Comparison of ENCODE assay signal across 9 mouse cellular contexts in genomic region chr6:52179690-52180089, GRCm38 (mm10). TPM values are rescaled to one million over a fixed set of nuclear protein-coding genes. Genes with fewer than 3 reads are reported as not detected.
DNase-seq lines count a peak whose midpoint lies in the region; ATAC-seq and TF ChIP-seq lines count a peak whose summit lies in the region.
"Had no signal": no experiment of that assay in that cellular context is flagged by ENCODE, and none has a peak within 500 bp of the region (broad histone marks: within the 10 kb centered on the region; RNA-seq: fewer than 3 reads in every experiment).

No protein-coding gene starts in this region.

- no peak overlapping the region for H3K4me2 ChIP-seq in forebrain, embryonic 11.5 days (ENCODE audit: low read depth, low read length, severe bottlenecking)
- H3K4me2 ChIP-seq in forebrain, postnatal 0 days (ENCODE audit: low read depth) = no peak overlapping the region
- H3K4me2 ChIP-seq in lung, embryonic 16.5 days (ENCODE audit: low read depth, low read length) = peak overlapping the region; percentile 57
- H3K4me2 ChIP-seq in liver, embryonic 14.5 days (ENCODE audit: low read depth) = peak overlapping the region; percentile 11

- H3K4me3 ChIP-seq in forebrain, embryonic 11.5 days (ENCODE audit: low read depth, low read length) = no peak overlapping the region
- no peak overlapping the region for H3K4me3 ChIP-seq in forebrain, postnatal 0 days (ENCODE audit: low read depth, low read length)
- H3K4me3 ChIP-seq in lung, embryonic 16.5 days (ENCODE audit: low read length) = peak overlapping the region; percentile 65
- H3K4me3 ChIP-seq in liver, embryonic 14.5 days (ENCODE audit: insufficient read depth in 1 of 2, low read depth in 2 of 2, low read length in 2 of 2) = peak overlapping the region; percentile 2 to 21; a peak in 2 of 4 replicates

- H3K9ac ChIP-seq in forebrain, embryonic 11.5 days (ENCODE audit: low read length) = no peak overlapping the region
- H3K9ac ChIP-seq in forebrain, postnatal 0 days = no peak overlapping the region
- H3K9ac ChIP-seq in lung, embryonic 16.5 days (ENCODE audit: low read length) = peak overlapping the region; percentile 75
- H3K9ac ChIP-seq in liver, embryonic 14.5 days (replicated peaks) = no peak overlapping the region

- no peak for TF ChIP-seq EP300 in liver, embryonic 14.5 days (IDR thresholded peaks at IDR 0.05; ENCODE audit: low read depth)

- 0% methylated on average over 10 of the region's 10 CpGs for WGBS in forebrain, embryonic 11.5 days
- 2% methylated on average over 10 of the region's 10 CpGs for WGBS in forebrain, postnatal 0 days
- WGBS in lung, embryonic 16.5 days = under 1% methylated on average over 10 of the region's 10 CpGs
- 8% methylated on average over 10 of the region's 10 CpGs for WGBS in liver, embryonic 14.5 days (ENCODE audit: insufficient replicate concordance)

- no peak for ATAC-seq in forebrain, embryonic 11.5 days (replicated peaks; ENCODE audit: low FRiP score)
- no peak for ATAC-seq in forebrain, postnatal 0 days
- 0 out of 2 replicates have a peak, but pooled peaks have one; percentile 9 for ATAC-seq in lung, embryonic 16.5 days (ENCODE audit: low read depth)
- ATAC-seq in liver, embryonic 14.5 days (ENCODE audit: insufficient read depth) = no peak
- no peak for ATAC-seq in cerebellum, adult (ENCODE audit: insufficient number of reproducible peaks, low FRiP score, low TSS enrichment)

- no peak overlapping the region for H3K27ac ChIP-seq in forebrain, embryonic 11.5 days (ENCODE audit: low read depth, low read length)
- no peak overlapping the region for H3K27ac ChIP-seq in forebrain, postnatal 0 days (ENCODE audit: low read depth, low read length)
- peak overlapping the region; percentile 97 for H3K27ac ChIP-seq in lung, embryonic 16.5 days (ENCODE audit: low read length)
- no peak overlapping the region for H3K27ac ChIP-seq in liver, embryonic 14.5 days

- H3K27me3 ChIP-seq in forebrain, embryonic 11.5 days (ENCODE audit: control insufficient read depth, insufficient read depth, low read length) = peaks cover 100% of the 10 kb centered on the region
- H3K27me3 ChIP-seq in forebrain, postnatal 0 days (ENCODE audit: insufficient read depth, low read length) = peaks cover 96% of the 10 kb centered on the region
- peaks cover 41% of the 10 kb centered on the region for H3K27me3 ChIP-seq in lung, embryonic 16.5 days (ENCODE audit: control insufficient read depth, insufficient read depth, low read depth, low read length)
- peaks cover 67% of the 10 kb centered on the region for H3K27me3 ChIP-seq in liver, embryonic 14.5 days (ENCODE audit: control insufficient read depth, insufficient read depth, low read length)

- no peak for TF ChIP-seq CTCF in forebrain, postnatal 0 days (IDR thresholded peaks at IDR 0.05; ENCODE audit: low read depth)
- no peak for TF ChIP-seq CTCF in liver, embryonic 14.5 days (IDR thresholded peaks at IDR 0.05; ENCODE audit: low read depth)

- H3K4me1 ChIP-seq in forebrain, embryonic 11.5 days (replicated peaks; ENCODE audit: control insufficient read depth, insufficient read depth, low read length) = no peaks in the 10 kb centered on the region
- no peaks in the 10 kb centered on the region for H3K4me1 ChIP-seq in forebrain, postnatal 0 days (ENCODE audit: insufficient read depth)
- peaks cover 26% of the 10 kb centered on the region for H3K4me1 ChIP-seq in lung, embryonic 16.5 days (replicated peaks; ENCODE audit: control insufficient read depth, insufficient read depth, low read length)
- 0 out of 4 replicates have a peak, but pooled peaks cover 0 to 3% of the 10 kb centered on the region in 2 experiments for H3K4me1 ChIP-seq in liver, embryonic 14.5 days (replicated peaks; ENCODE audit: control insufficient read depth in 2 of 2, insufficient read depth in 2 of 2, low read length in 1 of 2)

- H3K36me3 ChIP-seq in forebrain, embryonic 11.5 days (ENCODE audit: control insufficient read depth, insufficient read depth, low read length) = no peaks in the 10 kb centered on the region
- no peaks in the 10 kb centered on the region for H3K36me3 ChIP-seq in forebrain, postnatal 0 days (ENCODE audit: insufficient read depth)
- no peaks in the 10 kb centered on the region for H3K36me3 ChIP-seq in lung, embryonic 16.5 days (ENCODE audit: control insufficient read depth, insufficient read depth, low read length)
- H3K36me3 ChIP-seq in liver, embryonic 14.5 days (replicated peaks; ENCODE audit: control insufficient read depth, insufficient read depth, low read depth) = no peaks in the 10 kb centered on the region

- DNase-seq in forebrain, embryonic 11.5 days (ENCODE audit: low spot score) = peak; percentile 48
- DNase-seq in forebrain, postnatal 0 days = no peak
- DNase-seq in lung, adult 18-20 months = no peak
- DNase-seq in liver, embryonic 14.5 days (ENCODE audit: low read depth in 3 of 3, low spot score in 3 of 3) = no peak
- DNase-seq in urinary bladder, adult 2 months (ENCODE audit: low spot score) = no peak
- DNase-seq in c-Kit-positive CD71-positive TER-119-positive erythroid progenitor cells, embryonic 14.5 days (ENCODE audit: low spot score) = no peak

- no peaks in the 10 kb centered on the region for H3K9me3 ChIP-seq in forebrain, embryonic 11.5 days (ENCODE audit: control insufficient read depth, low read length)
- no peaks in the 10 kb centered on the region for H3K9me3 ChIP-seq in forebrain, postnatal 0 days (ENCODE audit: low read length)
- no peaks in the 10 kb centered on the region for H3K9me3 ChIP-seq in lung, embryonic 16.5 days (ENCODE audit: control insufficient read depth, low read length)
- no peaks in the 10 kb centered on the region for H3K9me3 ChIP-seq in liver, embryonic 14.5 days (ENCODE audit: control insufficient read depth, low read length)

RNA-seq across cellular contexts. Expression of gene 5730596B20Rik, which starts 2.4 kb away (rescaled TPM):
- not detected in 2 replicates for polyA plus RNA-seq in forebrain, embryonic 11.5 days (2014; fragmentation: Nextera tagmentation; extraction: Ambion mirVana)
- not detected in 2 replicates for total RNA-seq in forebrain, postnatal 0 days (2014; rRNA removed)
- polyA plus RNA-seq in forebrain, postnatal 0 days (2015; fragmentation: Nextera tagmentation; extraction: Ambion mirVana) = not detected in 2 replicates
- polyA plus RNA-seq in lung, embryonic 16.5 days (2015; fragmentation: Nextera tagmentation; extraction: Ambion mirVana) = 2.4 and 2.5 TPM in 2 replicates
- polyA plus RNA-seq in liver, embryonic 14.5 days (2012; rRNA removed) = 0.03 and 0.04 TPM in 2 replicates
- 0.03 TPM in 1 of 2 replicates, not detected in the other for polyA plus RNA-seq in liver, embryonic 14.5 days (2014; fragmentation: Nextera tagmentation; extraction: Ambion mirVana)
- 0.04 and 0.07 TPM in 2 replicates for polyA plus RNA-seq in urinary bladder, adult 2 months (2012; rRNA removed)
- total RNA-seq: left cerebral cortex, postnatal 36 days had no signal

RNA-seq across cellular contexts. Expression of gene Hoxa4, which starts 11.9 kb away (rescaled TPM):
- not detected in 2 replicates for polyA plus RNA-seq in forebrain, embryonic 11.5 days (2014; fragmentation: Nextera tagmentation; extraction: Ambion mirVana)
- total RNA-seq in forebrain, postnatal 0 days (2014; rRNA removed) = not detected in 2 replicates
- not detected in 2 replicates for polyA plus RNA-seq in forebrain, postnatal 0 days (2015; fragmentation: Nextera tagmentation; extraction: Ambion mirVana)
- polyA plus RNA-seq in lung, embryonic 16.5 days (2015; fragmentation: Nextera tagmentation; extraction: Ambion mirVana) = 2.4 and 2.7 TPM in 2 replicates
- polyA plus RNA-seq in liver, embryonic 14.5 days (2012; rRNA removed) = 0.25 and 0.26 TPM in 2 replicates
- 0.09 and 0.14 TPM in 2 replicates for polyA plus RNA-seq in liver, embryonic 14.5 days (2014; fragmentation: Nextera tagmentation; extraction: Ambion mirVana)
- 0.61 and 0.62 TPM in 2 replicates for polyA plus RNA-seq in urinary bladder, adult 2 months (2012; rRNA removed)
- total RNA-seq: left cerebral cortex, postnatal 36 days had no signal

RNA-seq across cellular contexts. Expression of gene Hoxa2, which starts 15.1 kb away (rescaled TPM):
- not detected in 2 replicates for polyA plus RNA-seq in forebrain, embryonic 11.5 days (2014; fragmentation: Nextera tagmentation; extraction: Ambion mirVana)
- total RNA-seq in forebrain, postnatal 0 days (2014; rRNA removed) = not detected in 2 replicates
- not detected in 2 replicates for polyA plus RNA-seq in forebrain, postnatal 0 days (2015; fragmentation: Nextera tagmentation; extraction: Ambion mirVana)
- 9.5 and 10.2 TPM in 2 replicates for polyA plus RNA-seq in lung, embryonic 16.5 days (2015; fragmentation: Nextera tagmentation; extraction: Ambion mirVana)
- 0.26 and 0.30 TPM in 2 replicates for polyA plus RNA-seq in liver, embryonic 14.5 days (2012; rRNA removed)
- polyA plus RNA-seq in liver, embryonic 14.5 days (2014; fragmentation: Nextera tagmentation; extraction: Ambion mirVana) = 0.14 and 0.33 TPM in 2 replicates
- 1.3 and 1.9 TPM in 2 replicates for polyA plus RNA-seq in urinary bladder, adult 2 months (2012; rRNA removed)
- total RNA-seq: left cerebral cortex, postnatal 36 days had no signal

RNA-seq across cellular contexts. Expression of gene Hoxa1, which starts 21.6 kb away (rescaled TPM):
- polyA plus RNA-seq in forebrain, embryonic 11.5 days (2014; fragmentation: Nextera tagmentation; extraction: Ambion mirVana) = 0.43 TPM in 1 of 2 replicates, not detected in the other
- 0.10 TPM in 1 of 2 replicates, not detected in the other for total RNA-seq in forebrain, postnatal 0 days (2014; rRNA removed)
- not detected in 2 replicates for polyA plus RNA-seq in forebrain, postnatal 0 days (2015; fragmentation: Nextera tagmentation; extraction: Ambion mirVana)
- polyA plus RNA-seq in lung, embryonic 16.5 days (2015; fragmentation: Nextera tagmentation; extraction: Ambion mirVana) = 1.4 and 1.6 TPM in 2 replicates
- 0.21 and 0.33 TPM in 2 replicates for polyA plus RNA-seq in liver, embryonic 14.5 days (2012; rRNA removed)
- 0.40 and 0.47 TPM in 2 replicates for polyA plus RNA-seq in liver, embryonic 14.5 days (2014; fragmentation: Nextera tagmentation; extraction: Ambion mirVana)
- 0.73 and 0.83 TPM in 2 replicates for polyA plus RNA-seq in urinary bladder, adult 2 months (2012; rRNA removed)
- total RNA-seq: left cerebral cortex, postnatal 36 days had no signal

RNA-seq across cellular contexts. Expression of gene Hoxa5, which starts 24.7 kb away (rescaled TPM):
- polyA plus RNA-seq in forebrain, embryonic 11.5 days (2014; fragmentation: Nextera tagmentation; extraction: Ambion mirVana) = not detected in 2 replicates
- total RNA-seq in forebrain, postnatal 0 days (2014; rRNA removed) = not detected in 2 replicates
- not detected in 2 replicates for polyA plus RNA-seq in forebrain, postnatal 0 days (2015; fragmentation: Nextera tagmentation; extraction: Ambion mirVana)
- 32.3 and 36.3 TPM in 2 replicates for polyA plus RNA-seq in lung, embryonic 16.5 days (2015; fragmentation: Nextera tagmentation; extraction: Ambion mirVana)
- 0.52 and 0.97 TPM in 2 replicates for polyA plus RNA-seq in liver, embryonic 14.5 days (2012; rRNA removed)
- polyA plus RNA-seq in liver, embryonic 14.5 days (2014; fragmentation: Nextera tagmentation; extraction: Ambion mirVana) = 0.16 and 0.43 TPM in 2 replicates
- 6.1 and 7.2 TPM in 2 replicates for polyA plus RNA-seq in urinary bladder, adult 2 months (2012; rRNA removed)
- total RNA-seq: left cerebral cortex, postnatal 36 days had no signal

Comparison
In these comparisons a context has a peak if more than half of its experiments do, and no peak if none do; other contexts are left out.
1. H3K4me2 ChIP-seq: peak in lung, embryonic 16.5 days (single experiment) and liver, embryonic 14.5 days (single experiment); none in forebrain, embryonic 11.5 days (single experiment) and forebrain, postnatal 0 days (single experiment).
2. H3K4me3 ChIP-seq: peak in lung, embryonic 16.5 days (single experiment) and liver, embryonic 14.5 days (2 of 2); none in forebrain, embryonic 11.5 days (single experiment) and forebrain, postnatal 0 days (single experiment).